Mouse (Mus musculus): ENCODE data around the gene Myb. TPM values are rescaled to one million over a fixed set of nuclear protein-coding genes. Genes with fewer than 3 reads are reported as not detected.

Myb gene
- polyA plus RNA-seq (2012) = 0.08 and 0.09 TPM in 2 replicates

GRCm38 (mm10) chr10:21160537-21161358 is at the start of gene Myb:
TSS of gene Myb (minus strand) at chr10:21160984.
- H3K27me3 ChIP-seq (ENCODE audit: control insufficient read depth) = peaks cover 36% of the 10 kb centered on the region
- no peaks in the 10 kb centered on the region for H3K9me3 ChIP-seq (ENCODE audit: control insufficient read depth, low read length)
- TF ChIP-seq TAL1 (IDR thresholded peaks at IDR 0.05; ENCODE audit: low read length) (no peak), GATA1 (IDR thresholded peaks at IDR 0.05; ENCODE audit: low read length) (no peak)
- H3K36me3 ChIP-seq (ENCODE audit: control insufficient read depth) = no peaks in the 10 kb centered on the region
- peak within 1 kb of the TSS; percentile 80 for H3K4me3 ChIP-seq (replicated peaks)
- peaks cover 42% of the 10 kb centered on the region for H3K4me1 ChIP-seq (ENCODE audit: control insufficient read depth)

GRCm38 (mm10) chr10:21207378-21207777 is 46.6 kb upstream of the Myb start:
- Histone ChIP-seq H3K9me3 (ENCODE audit: control insufficient read depth, low read length) (no peaks in the 10 kb centered on the region), H3K36me3 (ENCODE audit: control insufficient read depth) (no peaks in the 10 kb centered on the region), H3K4me1 (ENCODE audit: control insufficient read depth) (peaks cover 15% of the 10 kb centered on the region), H3K27me3 (ENCODE audit: control insufficient read depth) (no peaks in the 10 kb centered on the region), H3K4me3 (replicated peaks) (no peak overlapping the region)
- TF ChIP-seq GATA1 (IDR thresholded peaks at IDR 0.05; ENCODE audit: low read length) (no peak), TAL1 (IDR thresholded peaks at IDR 0.05; ENCODE audit: low read length) (no peak)

GRCm38 (mm10) chr10:21206232-21206631 is 45.4 kb upstream of the Myb start:
- H3K36me3 ChIP-seq (ENCODE audit: control insufficient read depth) = no peaks in the 10 kb centered on the region
- H3K9me3 ChIP-seq (ENCODE audit: control insufficient read depth, low read length) = no peaks in the 10 kb centered on the region
- H3K27me3 ChIP-seq (ENCODE audit: control insufficient read depth) = no peaks in the 10 kb centered on the region
- TF ChIP-seq TAL1 (IDR thresholded peaks at IDR 0.05; ENCODE audit: low read length) (no peak), GATA1 (IDR thresholded peaks at IDR 0.05; ENCODE audit: low read length) (no peak)
- H3K4me1 ChIP-seq (ENCODE audit: control insufficient read depth) = peaks cover 20% of the 10 kb centered on the region
- no peak overlapping the region for H3K4me3 ChIP-seq (replicated peaks)

GRCm38 (mm10) chr10:21204496-21205085 is 43.8 kb upstream of the Myb start:
- no peaks in the 10 kb centered on the region for H3K27me3 ChIP-seq (ENCODE audit: control insufficient read depth)
- TF ChIP-seq TAL1 (IDR thresholded peaks at IDR 0.05; ENCODE audit: low read length) = no peak
- no peak for TF ChIP-seq GATA1 (IDR thresholded peaks at IDR 0.05; ENCODE audit: low read length)
- H3K4me3 ChIP-seq (replicated peaks) = no peak overlapping the region
- no peaks in the 10 kb centered on the region for H3K9me3 ChIP-seq (ENCODE audit: control insufficient read depth, low read length)
- H3K4me1 ChIP-seq (ENCODE audit: control insufficient read depth) = peaks cover 24% of the 10 kb centered on the region
- no peaks in the 10 kb centered on the region for H3K36me3 ChIP-seq (ENCODE audit: control insufficient read depth)

DNA sequence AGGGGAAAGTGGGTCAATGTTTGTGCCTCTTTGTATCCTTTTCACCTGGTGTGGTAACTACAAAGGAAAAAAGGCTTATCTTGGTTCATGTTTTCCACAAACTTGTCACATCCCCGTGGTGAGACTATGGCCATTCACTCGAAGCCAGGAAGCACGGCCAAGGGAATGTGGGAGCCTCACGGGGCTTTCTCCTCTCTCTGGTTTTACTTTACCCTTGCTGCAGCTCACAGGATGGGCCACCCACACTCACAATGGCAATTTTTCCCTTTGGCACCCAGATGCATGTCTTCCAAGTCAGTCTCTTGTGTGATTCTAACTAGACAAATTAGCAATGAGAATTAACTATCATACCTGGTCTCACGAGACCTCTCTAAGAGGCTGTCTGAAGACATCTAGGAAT is 43.1 kb upstream of the Myb start:
- H3K9me3 ChIP-seq (ENCODE audit: control insufficient read depth, low read length) = no peaks in the 10 kb centered on the region
- no peaks in the 10 kb centered on the region for H3K27me3 ChIP-seq (ENCODE audit: control insufficient read depth)
- no peak overlapping the region for H3K4me3 ChIP-seq (replicated peaks)
- no peaks in the 10 kb centered on the region for H3K36me3 ChIP-seq (ENCODE audit: control insufficient read depth)
- TF ChIP-seq GATA1 (IDR thresholded peaks at IDR 0.05; ENCODE audit: low read length) (no peak), TAL1 (IDR thresholded peaks at IDR 0.05; ENCODE audit: low read length) (no peak)
- H3K4me1 ChIP-seq (ENCODE audit: control insufficient read depth) = peaks cover 24% of the 10 kb centered on the region

DNA sequence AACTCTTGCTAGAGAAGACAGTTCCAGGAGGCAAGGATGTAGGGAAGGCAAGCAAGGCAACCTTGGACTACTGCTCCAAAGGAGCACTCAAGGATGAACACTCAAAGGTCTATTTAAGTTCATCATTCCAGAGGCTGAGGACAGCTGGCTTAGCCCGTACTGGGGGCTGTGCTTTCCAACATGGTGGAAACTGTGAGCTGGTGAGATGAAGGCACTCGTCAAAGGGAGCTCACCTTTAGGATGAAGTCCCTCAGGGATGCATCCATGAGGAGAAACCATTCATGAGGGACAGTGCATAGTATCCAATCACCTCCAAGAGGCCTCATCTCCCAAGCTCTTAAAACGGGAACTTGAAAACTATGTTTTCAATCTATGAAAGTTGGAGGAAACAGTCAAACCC is 42.7 kb upstream of the Myb start:
- TF ChIP-seq GATA1 (IDR thresholded peaks at IDR 0.05; ENCODE audit: low read length) = no peak
- no peak for TF ChIP-seq TAL1 (IDR thresholded peaks at IDR 0.05; ENCODE audit: low read length)
- no peaks in the 10 kb centered on the region for H3K27me3 ChIP-seq (ENCODE audit: control insufficient read depth)
- no peaks in the 10 kb centered on the region for H3K9me3 ChIP-seq (ENCODE audit: control insufficient read depth, low read length)
- H3K36me3 ChIP-seq (ENCODE audit: control insufficient read depth) = no peaks in the 10 kb centered on the region
- H3K4me1 ChIP-seq (ENCODE audit: control insufficient read depth) = peaks cover 27% of the 10 kb centered on the region
- H3K4me3 ChIP-seq (replicated peaks) = no peak overlapping the region

DNA sequence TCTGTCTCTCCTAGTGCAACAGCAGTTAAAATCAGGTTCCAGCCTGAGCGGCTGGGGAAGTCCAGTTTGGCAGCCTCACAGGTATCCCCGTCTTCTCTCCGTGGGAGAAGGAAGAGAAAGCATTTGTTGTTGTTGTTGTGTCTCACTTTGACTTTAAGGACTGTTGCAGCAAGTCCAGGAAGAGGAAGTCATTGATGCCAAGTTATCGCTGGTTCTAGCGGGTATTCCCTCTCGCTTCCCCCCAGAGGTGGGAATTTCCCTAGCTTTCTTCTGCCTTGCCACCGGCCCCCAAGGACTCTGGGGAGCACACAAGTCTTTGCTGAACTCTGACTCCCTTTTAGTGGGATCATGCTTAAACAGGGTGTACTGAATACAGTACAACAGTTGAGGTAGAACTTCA is 40.0 kb upstream of the Myb start:
- Histone ChIP-seq H3K36me3 (ENCODE audit: control insufficient read depth) (no peaks in the 10 kb centered on the region), H3K9me3 (ENCODE audit: control insufficient read depth, low read length) (no peaks in the 10 kb centered on the region), H3K27me3 (ENCODE audit: control insufficient read depth) (no peaks in the 10 kb centered on the region), H3K4me1 (ENCODE audit: control insufficient read depth) (peaks cover 54% of the 10 kb centered on the region), H3K4me3 (replicated peaks) (no peak overlapping the region)
- TF ChIP-seq GATA1 (IDR thresholded peaks at IDR 0.05; ENCODE audit: low read length) (no peak), TAL1 (IDR thresholded peaks at IDR 0.05; ENCODE audit: low read length) (no peak)

DNA sequence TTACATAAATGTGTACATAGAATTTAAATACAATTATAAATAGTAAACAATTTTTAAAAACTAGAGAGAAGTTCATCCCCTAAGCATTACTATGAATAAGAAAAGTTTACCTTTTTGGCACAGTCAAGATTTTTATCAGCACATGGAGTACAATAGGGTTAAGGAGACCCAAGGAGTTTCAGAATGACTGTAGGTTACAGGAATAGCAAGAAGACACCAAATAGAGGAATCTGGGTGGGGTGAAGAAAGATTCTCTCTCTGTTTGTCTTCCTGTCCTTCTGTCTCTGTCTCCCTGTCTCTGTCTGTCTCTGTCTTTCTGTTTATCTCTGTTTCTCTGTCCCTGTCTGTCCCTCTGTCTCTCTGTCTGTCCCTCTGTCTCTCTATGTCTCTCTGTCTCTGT is 39.5 kb upstream of the Myb start:
- H3K9me3 ChIP-seq (ENCODE audit: control insufficient read depth, low read length) = no peaks in the 10 kb centered on the region
- no peaks in the 10 kb centered on the region for H3K27me3 ChIP-seq (ENCODE audit: control insufficient read depth)
- no peak overlapping the region for H3K4me3 ChIP-seq (replicated peaks)
- peaks cover 56% of the 10 kb centered on the region for H3K4me1 ChIP-seq (ENCODE audit: control insufficient read depth)
- H3K36me3 ChIP-seq (ENCODE audit: control insufficient read depth) = no peaks in the 10 kb centered on the region
- no peak for TF ChIP-seq GATA1 (IDR thresholded peaks at IDR 0.05; ENCODE audit: low read length)
- no peak for TF ChIP-seq TAL1 (IDR thresholded peaks at IDR 0.05; ENCODE audit: low read length)

DNA sequence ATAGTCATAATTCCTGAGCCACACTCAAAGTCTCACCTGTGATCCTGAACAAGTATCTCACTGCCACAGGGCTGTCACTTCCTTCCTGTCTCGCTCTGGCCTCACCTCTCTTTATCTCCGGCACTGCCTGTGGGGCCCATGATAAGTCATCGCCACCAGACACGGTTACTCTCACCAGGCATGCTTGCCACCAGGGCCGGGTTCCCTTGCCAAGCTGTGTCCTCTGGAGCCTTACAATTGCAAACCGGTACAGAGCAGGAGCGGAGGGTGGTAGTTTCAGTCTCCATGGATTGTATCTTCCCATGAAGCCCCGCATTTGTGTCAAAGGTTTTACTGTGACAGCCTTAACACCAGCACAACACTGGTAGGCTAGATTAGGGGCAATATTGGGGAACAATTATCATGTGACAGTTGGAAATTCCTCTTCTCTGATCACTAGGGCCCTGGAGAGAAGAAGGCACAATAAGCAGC is 35.9 kb upstream of the Myb start:
- H3K27me3 ChIP-seq (ENCODE audit: control insufficient read depth) = no peaks in the 10 kb centered on the region
- TF ChIP-seq TAL1 (IDR thresholded peaks at IDR 0.05; ENCODE audit: low read length) = peak; percentile 82
- TF ChIP-seq GATA1 (IDR thresholded peaks at IDR 0.05; ENCODE audit: low read length) = peak; percentile 90
- H3K4me3 ChIP-seq (replicated peaks) = peak overlapping the region; percentile 49
- no peaks in the 10 kb centered on the region for H3K36me3 ChIP-seq (ENCODE audit: control insufficient read depth)
- peaks cover 73% of the 10 kb centered on the region for H3K4me1 ChIP-seq (ENCODE audit: control insufficient read depth)
- H3K9me3 ChIP-seq (ENCODE audit: control insufficient read depth, low read length) = no peaks in the 10 kb centered on the region

Data from erythroblast, embryonic 14.5 days (primary cell).